Mouse (Mus musculus): ENCODE measurements at regions not wholly inside any gene's neighbourhood (a gene's known extent, or its start where the extent isn't known, plus 50 kb on each side); places are given as distances from the start of the nearest gene placed in this dataset.

DNA sequence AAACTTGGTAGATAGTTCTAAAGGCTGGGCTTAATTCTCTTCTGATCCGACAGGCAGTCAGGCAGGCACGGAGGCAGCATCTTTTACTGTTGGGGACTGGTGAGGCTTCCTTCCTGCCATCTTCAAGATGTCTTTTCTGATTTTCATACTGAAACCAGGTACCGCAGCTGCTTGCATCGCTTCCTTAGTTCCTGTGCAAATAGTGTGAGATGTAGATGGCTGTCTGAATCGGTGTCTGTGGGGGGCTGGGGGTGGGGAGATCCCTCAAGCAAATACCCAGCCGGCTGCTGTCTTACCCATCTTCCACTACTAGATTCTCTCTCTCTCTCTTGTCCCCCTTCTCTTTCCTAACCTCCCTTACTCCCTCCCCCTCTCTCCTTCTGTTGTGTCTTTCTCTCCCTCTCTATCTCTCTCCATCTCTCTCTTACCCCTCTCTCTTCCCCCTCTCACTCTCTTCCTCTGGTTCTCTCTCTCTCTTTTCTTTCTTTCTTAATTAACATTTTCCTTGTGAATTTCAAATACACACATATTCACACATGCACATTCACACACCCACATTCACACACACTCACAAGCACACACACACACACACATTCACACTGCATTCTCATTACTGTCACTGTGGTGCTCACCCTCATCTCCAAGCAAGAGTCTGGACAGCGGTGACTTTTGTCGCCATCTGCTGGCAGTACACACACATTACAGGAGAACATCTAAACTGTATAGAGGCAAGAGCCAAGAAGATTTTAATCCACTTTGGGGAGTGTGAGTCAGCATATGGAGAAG lies 96.0 kb upstream of the Rasgrp1 start:
- no peak overlapping the region for H3K4me3 ChIP-seq (replicated peaks; ENCODE audit: low read length)
- WGBS = 65% methylated on average over 8 of the region's 8 CpGs
- H3K36me3 ChIP-seq (ENCODE audit: control insufficient read depth, insufficient read depth, low read length) = no peaks in the 10 kb centered on the region
- no peaks in the 10 kb centered on the region for H3K4me1 ChIP-seq (ENCODE audit: control insufficient read depth, insufficient read depth, low read length)
- H3K4me2 ChIP-seq (replicated peaks; ENCODE audit: low read depth, low read length, severe bottlenecking) = no peak overlapping the region
- TF ChIP-seq POLR2A (IDR thresholded peaks at IDR 0.05; ENCODE audit: borderline replicate concordance, extremely low read depth, insufficient read depth, insufficient read length) = no peak
- no peak overlapping the region for H3K9ac ChIP-seq (ENCODE audit: low read depth, low read length, severe bottlenecking)
- ATAC-seq (ENCODE audit: low FRiP score, low read depth) (peak; percentile 77), DNase-seq (ENCODE audit: low spot score) (peak; percentile 67)
- H3K27me3 ChIP-seq (ENCODE audit: control insufficient read depth, insufficient read depth, low read length) = no peaks in the 10 kb centered on the region
- no peaks in the 10 kb centered on the region for H3K9me3 ChIP-seq (ENCODE audit: control insufficient read depth, low read length)
- H3K27ac ChIP-seq (replicated peaks; ENCODE audit: low read depth, low read length) = no peak overlapping the region

DNA sequence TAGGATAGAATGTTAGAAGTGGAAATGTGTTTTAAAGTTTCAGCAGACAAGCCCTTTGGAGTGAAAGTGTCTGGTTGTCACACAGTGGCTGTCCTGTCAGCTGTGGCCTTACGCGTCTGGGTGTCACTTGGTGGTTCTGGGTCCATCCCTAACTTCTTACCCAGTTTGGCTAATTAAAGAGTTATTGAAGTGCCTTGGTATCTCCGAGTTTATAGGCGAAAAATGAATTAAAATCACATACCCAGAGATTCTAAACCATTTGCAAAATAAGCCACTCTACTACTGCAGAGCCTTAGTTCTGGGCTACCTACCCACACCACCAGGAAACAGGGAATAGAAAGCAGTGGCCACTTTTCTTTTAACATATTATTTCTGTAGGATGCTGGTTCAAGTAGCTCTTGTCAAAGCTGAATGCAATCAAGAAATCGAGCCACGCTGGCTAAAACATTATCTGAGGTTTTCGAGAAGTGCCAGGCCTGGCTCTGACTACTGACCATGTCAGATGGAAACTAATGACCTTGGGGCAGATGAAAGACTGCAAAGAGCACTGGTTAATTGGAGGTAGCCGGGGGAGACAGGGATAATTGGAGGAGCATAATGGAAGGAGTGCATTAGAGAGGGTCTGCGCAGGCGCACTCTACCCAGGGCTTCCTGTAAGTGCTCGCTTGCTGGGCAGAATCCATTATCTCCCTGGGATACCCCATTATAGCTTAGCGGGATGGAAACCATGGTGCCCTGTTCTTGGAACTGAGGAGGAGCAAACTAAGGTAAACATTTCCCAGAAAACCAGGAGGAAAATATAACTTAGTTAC lies 96.8 kb upstream of the Rasgrp1 start:
- no peak for ATAC-seq (ENCODE audit: low FRiP score, low read depth)
- no peak overlapping the region for H3K9ac ChIP-seq (ENCODE audit: low read depth, low read length, severe bottlenecking)
- H3K27me3 ChIP-seq (ENCODE audit: control insufficient read depth, insufficient read depth, low read length) = no peaks in the 10 kb centered on the region
- no peak overlapping the region; the same call in 1 of the 2 replicates for H3K4me2 ChIP-seq (replicated peaks; ENCODE audit: low read depth, low read length, severe bottlenecking)
- 43% methylated on average over 12 of the region's 12 CpGs for WGBS
- no peaks in the 10 kb centered on the region for H3K9me3 ChIP-seq (ENCODE audit: control insufficient read depth, low read length)
- H3K4me1 ChIP-seq (ENCODE audit: control insufficient read depth, insufficient read depth, low read length) = no peaks in the 10 kb centered on the region
- no peak for DNase-seq (ENCODE audit: low spot score)
- TF ChIP-seq POLR2A (IDR thresholded peaks at IDR 0.05; ENCODE audit: borderline replicate concordance, extremely low read depth, insufficient read depth, insufficient read length) = no peak
- H3K36me3 ChIP-seq (ENCODE audit: control insufficient read depth, insufficient read depth, low read length) = no peaks in the 10 kb centered on the region
- no peak overlapping the region for H3K27ac ChIP-seq (replicated peaks; ENCODE audit: low read depth, low read length)
- no peak overlapping the region for H3K4me3 ChIP-seq (replicated peaks; ENCODE audit: low read length)

DNA sequence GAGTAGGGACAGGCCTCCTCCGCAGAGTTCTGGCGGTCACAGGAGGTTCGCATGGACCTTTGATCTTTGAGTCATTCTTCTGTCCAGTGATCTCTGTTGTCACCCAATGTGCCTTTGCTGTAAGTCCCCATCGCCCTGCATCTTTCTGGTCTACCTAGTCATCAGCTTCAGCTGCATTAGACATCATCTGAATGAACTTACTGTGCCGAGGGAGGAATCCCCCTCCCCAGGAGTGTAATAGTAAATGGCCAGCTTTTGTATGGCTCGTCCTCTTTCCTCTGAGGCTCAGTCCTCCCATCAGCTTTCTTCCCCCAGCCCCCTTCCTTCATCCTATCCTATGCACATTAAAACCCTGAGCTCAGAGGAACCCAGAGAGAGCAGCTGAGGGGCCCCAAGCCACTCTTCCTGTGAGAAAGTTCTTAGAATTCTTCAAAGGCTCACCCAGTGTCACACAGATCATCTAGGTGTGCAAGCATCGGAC lies 98.0 kb upstream of the Rasgrp1 start:
- Histone ChIP-seq H3K27me3 (ENCODE audit: control insufficient read depth, insufficient read depth, low read length) (no peaks in the 10 kb centered on the region), H3K9me3 (ENCODE audit: control insufficient read depth, low read length) (no peaks in the 10 kb centered on the region), H3K4me3 (replicated peaks; ENCODE audit: low read length) (no peak overlapping the region), H3K4me2 (replicated peaks; ENCODE audit: low read depth, low read length, severe bottlenecking) (no peak overlapping the region), H3K4me1 (ENCODE audit: control insufficient read depth, insufficient read depth, low read length) (no peaks in the 10 kb centered on the region), H3K36me3 (ENCODE audit: control insufficient read depth, insufficient read depth, low read length) (no peaks in the 10 kb centered on the region), H3K27ac (replicated peaks; ENCODE audit: low read depth, low read length) (no peak overlapping the region), H3K9ac (ENCODE audit: low read depth, low read length, severe bottlenecking) (no peak overlapping the region)
- no peak for TF ChIP-seq POLR2A (IDR thresholded peaks at IDR 0.05; ENCODE audit: borderline replicate concordance, extremely low read depth, insufficient read depth, insufficient read length)
- DNase-seq (ENCODE audit: low spot score) (no peak), ATAC-seq (ENCODE audit: low FRiP score, low read depth) (no peak)
- WGBS = 81% methylated on average over 7 of the region's 7 CpGs

DNA sequence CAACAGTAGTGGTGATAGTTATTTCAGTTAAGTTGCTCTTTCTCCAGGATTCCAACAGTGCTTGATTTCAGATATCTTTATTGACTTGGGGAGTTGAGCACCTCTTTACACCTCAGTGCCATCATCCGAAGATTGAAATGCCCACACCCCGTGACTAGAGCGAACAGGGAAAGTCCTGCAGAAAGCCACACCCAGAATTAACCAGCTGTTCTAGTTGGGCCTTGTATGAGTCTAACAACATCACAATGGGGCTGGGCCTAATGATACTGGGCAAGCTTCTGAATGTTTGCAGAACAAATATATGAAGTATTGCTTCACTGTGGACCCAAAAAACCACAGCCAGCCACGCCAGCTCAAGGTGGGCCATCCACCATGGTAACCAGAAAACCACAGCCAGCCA lies 100.1 kb upstream of the Rasgrp1 start:
- H3K4me2 ChIP-seq (replicated peaks; ENCODE audit: low read depth, low read length, severe bottlenecking) = no peak overlapping the region
- 78% methylated on average over 4 of the region's 4 CpGs for WGBS
- H3K4me3 ChIP-seq (replicated peaks; ENCODE audit: low read length) = no peak overlapping the region

DNA sequence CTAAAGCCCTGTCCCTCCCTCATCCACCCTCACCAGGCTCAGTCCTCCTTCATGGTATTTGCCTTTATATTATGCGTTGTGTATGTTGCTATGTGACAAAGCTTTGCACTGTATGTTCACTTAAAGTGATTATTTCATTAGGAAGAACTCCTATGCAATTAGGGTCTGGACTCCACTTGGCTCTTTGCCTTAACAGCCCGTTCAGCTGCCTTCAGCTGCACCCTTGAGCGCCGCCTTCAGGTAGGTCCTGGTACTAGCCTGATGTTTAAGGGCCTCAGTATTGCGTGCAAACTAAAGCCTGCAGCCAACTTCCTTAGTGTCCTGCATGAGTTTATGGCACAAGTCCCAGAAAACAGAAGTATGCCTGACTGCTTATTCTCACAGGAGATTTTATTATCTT lies 101.9 kb upstream of the Rasgrp1 start:
- H3K4me1 ChIP-seq (ENCODE audit: control insufficient read depth, insufficient read depth, low read length) = no peaks in the 10 kb centered on the region
- 29% methylated on average over 5 of the region's 5 CpGs for WGBS
- H3K36me3 ChIP-seq (ENCODE audit: control insufficient read depth, insufficient read depth, low read length) = no peaks in the 10 kb centered on the region
- TF ChIP-seq POLR2A (IDR thresholded peaks at IDR 0.05; ENCODE audit: borderline replicate concordance, extremely low read depth, insufficient read depth, insufficient read length) = no peak
- H3K4me2 ChIP-seq (replicated peaks; ENCODE audit: low read depth, low read length, severe bottlenecking) = no peak overlapping the region
- H3K27ac ChIP-seq (replicated peaks; ENCODE audit: low read depth, low read length) = no peak overlapping the region
- DNase-seq (ENCODE audit: low spot score) (no peak), ATAC-seq (ENCODE audit: low FRiP score, low read depth) (no peak)
- no peaks in the 10 kb centered on the region for H3K9me3 ChIP-seq (ENCODE audit: control insufficient read depth, low read length)
- H3K4me3 ChIP-seq (replicated peaks; ENCODE audit: low read length) = no peak overlapping the region
- H3K9ac ChIP-seq (ENCODE audit: low read depth, low read length, severe bottlenecking) = no peak overlapping the region
- H3K27me3 ChIP-seq (ENCODE audit: control insufficient read depth, insufficient read depth, low read length) = no peaks in the 10 kb centered on the region

More for the DNA sequence above, 100.1 kb upstream of the Rasgrp1 start:
- no peaks in the 10 kb centered on the region for H3K9me3 ChIP-seq (ENCODE audit: control insufficient read depth, low read length)
- no peak for TF ChIP-seq POLR2A (IDR thresholded peaks at IDR 0.05; ENCODE audit: borderline replicate concordance, extremely low read depth, insufficient read depth, insufficient read length)
- H3K27me3 ChIP-seq (ENCODE audit: control insufficient read depth, insufficient read depth, low read length) = no peaks in the 10 kb centered on the region
- H3K9ac ChIP-seq (ENCODE audit: low read depth, low read length, severe bottlenecking) = no peak overlapping the region
- no peak overlapping the region for H3K27ac ChIP-seq (replicated peaks; ENCODE audit: low read depth, low read length)
- no peak for ATAC-seq (ENCODE audit: low FRiP score, low read depth)
- no peaks in the 10 kb centered on the region for H3K36me3 ChIP-seq (ENCODE audit: control insufficient read depth, insufficient read depth, low read length)
- H3K4me1 ChIP-seq (ENCODE audit: control insufficient read depth, insufficient read depth, low read length) = no peaks in the 10 kb centered on the region
- DNase-seq (ENCODE audit: low spot score) = no peak
